Mouse (Mus musculus): Measurements from ENCODE around the gene Pate3. TPM values are rescaled to one million over a fixed set of nuclear protein-coding genes. Genes with fewer than 3 reads are reported as not detected.

Gene Pate3
- polyA plus RNA-seq (2015; fragmentation: Nextera tagmentation; extraction: Ambion mirVana): not detected in 2 replicates

GRCm38 (mm10) chr9:35648102-35648501 is at the start of gene Pate3:
TSS of gene Pate3 (minus strand) at chr9:35648202.

GRCm38 (mm10) chr9:35687013-35687412 is 39.0 kb upstream of the Pate3 start, which contains the start of gene Pate1:
TSS of gene Pate1 (minus strand) at chr9:35687390.

GRCm38 (mm10) chr9:35611841-35612240 is 36.2 kb downstream of the Pate3 start, which contains the start of gene Pate4:
TSS of gene Pate4 (minus strand) at chr9:35611941.

Other genes with a start within 250 kb of the Pate3 start
- 3.1 and 3.9 TPM in 2 replicates for gene Cdon, start 227.1 kb downstream of the Pate3 start, polyA plus RNA-seq (2015; fragmentation: Nextera tagmentation; extraction: Ambion mirVana)
- gene Gm1113, start 129.9 kb downstream of the Pate3 start, polyA plus RNA-seq (2015; fragmentation: Nextera tagmentation; extraction: Ambion mirVana): not detected in 2 replicates
- gene Ddx25, start 89.7 kb downstream of the Pate3 start, polyA plus RNA-seq (2015; fragmentation: Nextera tagmentation; extraction: Ambion mirVana): 0.17 and 0.27 TPM in 2 replicates
- gene Pus3, start 89.6 kb downstream of the Pate3 start, polyA plus RNA-seq (2015; fragmentation: Nextera tagmentation; extraction: Ambion mirVana): 8.0 and 8.3 TPM in 2 replicates
- 0.28 and 0.31 TPM in 2 replicates for gene Pate2, start 77.9 kb downstream of the Pate3 start, polyA plus RNA-seq (2015; fragmentation: Nextera tagmentation; extraction: Ambion mirVana)
- gene Hyls1, start 77.8 kb downstream of the Pate3 start, polyA plus RNA-seq (2015; fragmentation: Nextera tagmentation; extraction: Ambion mirVana): 3.4 and 4.2 TPM in 2 replicates
- gene Pate4, start 36.3 kb downstream of the Pate3 start, polyA plus RNA-seq (2015; fragmentation: Nextera tagmentation; extraction: Ambion mirVana): not detected in 2 replicates
- gene Pate1, start 39.2 kb upstream of the Pate3 start, polyA plus RNA-seq (2015; fragmentation: Nextera tagmentation; extraction: Ambion mirVana): not detected in 2 replicates
- not detected in 2 replicates for gene Gm17677, start 92.8 kb upstream of the Pate3 start, polyA plus RNA-seq (2015; fragmentation: Nextera tagmentation; extraction: Ambion mirVana)
- gene Gm17727, start 129.9 kb upstream of the Pate3 start, polyA plus RNA-seq (2015; fragmentation: Nextera tagmentation; extraction: Ambion mirVana): not detected in 2 replicates
- not detected in 2 replicates for gene Gm27235, start 141.9 kb upstream of the Pate3 start, polyA plus RNA-seq (2015; fragmentation: Nextera tagmentation; extraction: Ambion mirVana)
- gene D730048I06Rik, start 141.9 kb upstream of the Pate3 start, polyA plus RNA-seq (2015; fragmentation: Nextera tagmentation; extraction: Ambion mirVana): not detected in 2 replicates
- not detected in 2 replicates for gene 9230110F15Rik, start 195.9 kb upstream of the Pate3 start, polyA plus RNA-seq (2015; fragmentation: Nextera tagmentation; extraction: Ambion mirVana)